In the genomic region with DNA sequence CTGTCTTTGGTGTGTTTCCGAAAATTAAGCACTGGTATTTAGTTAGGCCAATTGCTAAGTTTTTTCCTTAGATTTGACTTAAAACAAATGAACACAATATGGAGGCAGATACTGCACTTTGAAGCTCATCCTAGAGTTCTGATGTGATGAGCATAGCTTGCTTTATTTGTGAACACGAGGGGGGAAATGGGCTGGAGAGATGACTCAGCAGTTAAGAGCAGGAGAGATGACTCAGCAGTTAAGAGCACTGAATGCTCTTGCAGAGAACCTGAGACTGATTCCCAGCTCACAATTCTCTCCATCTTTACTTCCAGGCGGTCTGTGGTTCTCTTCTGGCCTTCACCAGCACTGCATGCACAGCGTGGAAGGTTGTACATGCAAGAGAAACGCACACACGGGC, we compare ENCODE assay signal across 22 mouse cellular contexts.
DNase-seq lines count a peak whose midpoint lies in the region; TF ChIP-seq lines count a peak whose summit lies in the region.
"Had no signal": no experiment of that assay in that cellular context is flagged by ENCODE, and none has a peak within 500 bp of the region (broad histone marks: within the 10 kb centered on the region; RNA-seq: fewer than 3 reads in every experiment).

No protein-coding gene starts in this region.

- peaks cover 4 to 25% of the 10 kb centered on the region in 2 experiments for H3K4me1 ChIP-seq in CH12.LX (ENCODE audit: control insufficient read depth in 1 of 2, insufficient read depth in 2 of 2)
- H3K4me1 ChIP-seq: heart, embryonic 15.5 days had no signal

- in situ Hi-C loops in CH12.LX (cut with MboI; ENCODE audit: low pct_ligation_motif_present, low pct_unique_long_range_greater_than_20kb, low sequenced_read_pairs) = no loop called here

- H3K9me3 ChIP-seq in CH12.LX (replicated peaks; ENCODE audit: low read length) = no peaks in the 10 kb centered on the region
- H3K9me3 ChIP-seq: embryonic facial prominence, embryonic 10.5 days; forebrain, embryonic 13.5 days; heart, embryonic 10.5 days; heart, embryonic 15.5 days; hindbrain, embryonic 13.5 days had no signal

- H3K27me3 ChIP-seq in CH12.LX (replicated peaks) = no peaks in the 10 kb centered on the region
- H3K27me3 ChIP-seq: forebrain, embryonic 13.5 days; heart, embryonic 15.5 days; hindbrain, embryonic 13.5 days had no signal

- no peak for TF ChIP-seq POLR2A in CH12.LX (IDR thresholded peaks at IDR 0.05; ENCODE audit: low read depth, low read length)

- TF ChIP-seq EP300 in CH12.LX (IDR thresholded peaks at IDR 0.05; ENCODE audit: low read length) = no peak

- no peaks in the 10 kb centered on the region for H3K79me2 ChIP-seq in CH12.LX (replicated peaks; ENCODE audit: control insufficient read depth, extremely low read depth, insufficient read depth, poor library complexity, severe bottlenecking)

- no peak overlapping the region for H3K9ac ChIP-seq in CH12.LX (ENCODE audit: insufficient read depth, low read depth)
- H3K9ac ChIP-seq: forebrain, embryonic 13.5 days; forebrain, postnatal 0 days; heart, embryonic 15.5 days; hindbrain, embryonic 13.5 days had no signal

- H3K4me3 ChIP-seq in CH12.LX (replicated peaks in 1 of 3; ENCODE audit: low read depth in 2 of 3, low read length in 2 of 3, poor library complexity in 1 of 3) = no peak overlapping the region
- H3K4me3 ChIP-seq: embryonic facial prominence, embryonic 10.5 days; forebrain, embryonic 13.5 days; heart, embryonic 10.5 days; heart, embryonic 15.5 days; hindbrain, embryonic 13.5 days had no signal

- TF ChIP-seq RAD21 in CH12.LX (IDR thresholded peaks at IDR 0.05; ENCODE audit: low read depth, low read length) = no peak

- no peak for TF ChIP-seq CTCF in CH12.LX (conservative IDR thresholded peaks at IDR 0.05 in 1 of 2, IDR thresholded peaks at IDR 0.05 in 1 of 2; ENCODE audit: low read depth in 2 of 2, low read length in 2 of 2)

- DNase-seq in 3T3-L1 (ENCODE audit: low read depth, low spot score) = peak; percentile 41
- DNase-seq in CH12.LX (ENCODE audit: extremely low read depth) = peak; percentile 25
- peak; percentile 60 for DNase-seq in MN1 (ENCODE audit: low spot score)
- DNase-seq in brain, adult 2 months (ENCODE audit: low read depth, low spot score) = peak; percentile 36
- no peak for DNase-seq in right cerebral cortex, postnatal 10 days (ENCODE audit: low spot score in 2 of 2)
- no peak for DNase-seq in liver
- DNase-seq in frontal cortex, postnatal 14 days (ENCODE audit: low spot score in 2 of 2) = no peak
- DNase-seq: adrenal gland, adult 2 months; adrenal gland, postnatal 25 days; cerebellum, adult 2 months; cerebellum, postnatal 10 days; forebrain, postnatal 0 days; gastrocnemius, postnatal 36 days; heart, adult 18-20 months; heart, postnatal 14 days; kidney, adult 11 months had no signal

- dilution Hi-C loops in CH12.LX (cut with MboI; ENCODE audit: extremely low pct_ligation_motif_present, extremely low pct_unique_long_range_greater_than_20kb, low sequenced_read_pairs) = no loop called here

- no peak overlapping the region for H3K27ac ChIP-seq in CH12.LX (ENCODE audit: insufficient read depth, low read depth)
- H3K27ac ChIP-seq: embryonic facial prominence, embryonic 10.5 days; forebrain, embryonic 13.5 days; heart, embryonic 10.5 days; heart, embryonic 15.5 days; hindbrain, embryonic 13.5 days; hindbrain, postnatal 0 days had no signal

- H3K36me3 ChIP-seq in CH12.LX (replicated peaks in 1 of 2; ENCODE audit: control insufficient read depth in 1 of 2, insufficient read depth in 1 of 2, low read length in 1 of 2) = no peaks in the 10 kb centered on the region
- H3K36me3 ChIP-seq: embryonic facial prominence, embryonic 10.5 days; heart, embryonic 10.5 days; heart, embryonic 15.5 days; hindbrain, embryonic 13.5 days had no signal

- H3K4me2 ChIP-seq in CH12.LX (ENCODE audit: insufficient read depth, low read depth, poor library complexity, severe bottlenecking) = no peak overlapping the region
- H3K4me2 ChIP-seq: forebrain, embryonic 13.5 days; heart, embryonic 15.5 days; hindbrain, embryonic 13.5 days had no signal

TF ChIP-seq in CH12.LX, 34 proteins besides CTCF, POLR2A, EP300 and RAD21:
- no peak for TF ChIP-seq PAX5 (IDR thresholded peaks at IDR 0.05; ENCODE audit: low read length)
- TF ChIP-seq MAFK (IDR thresholded peaks at IDR 0.05; ENCODE audit: insufficient replicate concordance, low read length) = peak; percentile 94

Comparison
In these comparisons a context has a peak if more than half of its experiments do, and no peak if none do; other contexts are left out.
1. DNase-seq: peak in 3T3-L1 (single experiment), CH12.LX (single experiment), MN1 (single experiment) and brain, adult 2 months (single experiment); none in right cerebral cortex, postnatal 10 days (0 of 2), liver (single experiment) and frontal cortex, postnatal 14 days (0 of 2).